Mouse (Mus musculus) lung, adult 18-20 months (tissue): ENCODE results near the gene Scd3.
"Not testable (repeated sequence)": the region's sequence is repeated elsewhere in the genome, so short reads cannot be mapped to it uniquely, and the experiment has no call there.

Source experiments
- DNase-seq, 2 experiments: peaks; one replicate each; pipeline ENCODE4 v3.0.0; 2022; ENCODE audit warnings: mixed read lengths in 2 of 2

Gene Scd3

GRCm38 (mm10) chr19:44275418-44275817 lies 72.3 kb downstream of the Scd3 start:
- no peak for DNase-seq

- DNase-seq = no peak
Measured at GRCm38 (mm10) chr19:44276861-44277260, 73.8 kb downstream of the Scd3 start.

GRCm38 (mm10) chr19:44277931-44278330 lies 74.9 kb downstream of the Scd3 start:
- DNase-seq = no peak

GRCm38 (mm10) chr19:44280755-44281154 lies 77.7 kb downstream of the Scd3 start:
- DNase-seq = peak in 1 of 2 experiments; percentile 50

- DNase-seq = not testable (repeated sequence)
Measured at GRCm38 (mm10) chr19:44281825-44282447, 78.9 kb downstream of the Scd3 start.

- peak in 1 of 2 experiments; percentile 51 for DNase-seq
Measured at GRCm38 (mm10) chr19:44282534-44283156, 79.6 kb downstream of the Scd3 start.

GRCm38 (mm10) chr19:44283157-44284024 lies 80.3 kb downstream of the Scd3 start:
- DNase-seq = no peak

- DNase-seq = peak; percentile 92 to 94
Measured at GRCm38 (mm10) chr19:44284025-44284695, 81.1 kb downstream of the Scd3 start.

- DNase-seq = peak; percentile 70 to 75
Measured at GRCm38 (mm10) chr19:44284723-44285122, 81.7 kb downstream of the Scd3 start.

GRCm38 (mm10) chr19:44285554-44285953 lies 82.5 kb downstream of the Scd3 start:
- no peak for DNase-seq

- DNase-seq = peak; percentile 80 to 85
Measured at GRCm38 (mm10) chr19:44286109-44286508, 83.0 kb downstream of the Scd3 start.

GRCm38 (mm10) chr19:44287415-44288110 lies 84.5 kb downstream of the Scd3 start:
- DNase-seq = no peak

GRCm38 (mm10) chr19:44292083-44292482 lies 89.0 kb downstream of the Scd3 start:
- no peak for DNase-seq

- no peak for DNase-seq
Measured at GRCm38 (mm10) chr19:44292483-44292882, 89.4 kb downstream of the Scd3 start.

GRCm38 (mm10) chr19:44292941-44293768 lies 90.1 kb downstream of the Scd3 start, which contains the start of gene Scd2:
Gene Scd2, plus strand, starts transcription at chr19:44293674.
- no peak for DNase-seq
